Mouse (Mus musculus) MN1 (cell line): ENCODE measurements around the gene Rhox2b.
"Not testable (repeated sequence)": the region's sequence is repeated elsewhere in the genome, so short reads cannot be mapped to it uniquely, and the experiment has no call there.

Experiments used
- DNase-seq: peaks from one replicate; pipeline ENCODE4 v3.0.0-alpha.2; 2016; ENCODE audit warnings: low spot score

Rhox2b gene

DNA sequence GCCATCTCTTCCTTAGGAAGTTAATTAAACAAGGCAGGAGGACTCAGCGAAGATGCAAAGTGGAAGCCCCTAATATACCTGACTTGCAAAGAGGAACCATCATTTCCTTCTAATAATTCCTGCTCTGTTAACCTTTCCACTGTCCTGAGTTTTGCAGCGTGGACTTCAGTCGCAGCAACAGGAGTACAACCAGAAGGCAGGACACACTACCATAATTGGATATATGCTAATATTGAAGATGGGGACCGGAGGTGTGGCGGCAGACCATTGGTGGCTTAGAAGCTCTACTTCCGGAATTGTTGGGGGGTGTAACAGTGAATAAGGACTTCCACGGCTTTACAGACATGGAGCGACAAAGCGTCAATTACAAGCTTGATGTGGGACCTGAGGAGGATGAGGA, at the start of gene Rhox2b:
Gene Rhox2b (plus strand): TSS at position 301 of the 400 bp plus-strand sequence.
- not testable (repeated sequence) for DNase-seq

DNA sequence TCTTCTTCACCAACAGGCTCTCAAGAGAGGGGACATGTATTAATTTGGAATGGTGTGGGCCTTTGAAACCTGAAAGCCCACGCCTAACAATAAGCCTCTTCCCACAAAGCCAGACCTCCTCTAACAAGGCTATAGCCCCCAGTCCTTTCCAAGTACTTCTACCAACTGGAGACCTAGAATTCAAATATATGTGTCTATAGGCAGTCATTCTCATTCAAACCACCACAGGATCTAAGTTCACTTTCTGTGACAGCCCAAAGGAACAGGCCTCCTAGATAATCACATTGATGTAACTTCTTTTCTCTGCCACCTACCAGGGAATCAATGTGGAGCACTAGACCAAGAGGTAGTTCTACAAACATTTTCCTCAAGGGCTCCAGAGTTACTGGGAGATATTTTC, 32.1 kb upstream of the Rhox2b start, which contains the start of gene Rhox3a2:
Gene Rhox3a2 (plus strand): TSS at position 301 of the 400 bp plus-strand sequence.
- not testable (repeated sequence) for DNase-seq

DNA sequence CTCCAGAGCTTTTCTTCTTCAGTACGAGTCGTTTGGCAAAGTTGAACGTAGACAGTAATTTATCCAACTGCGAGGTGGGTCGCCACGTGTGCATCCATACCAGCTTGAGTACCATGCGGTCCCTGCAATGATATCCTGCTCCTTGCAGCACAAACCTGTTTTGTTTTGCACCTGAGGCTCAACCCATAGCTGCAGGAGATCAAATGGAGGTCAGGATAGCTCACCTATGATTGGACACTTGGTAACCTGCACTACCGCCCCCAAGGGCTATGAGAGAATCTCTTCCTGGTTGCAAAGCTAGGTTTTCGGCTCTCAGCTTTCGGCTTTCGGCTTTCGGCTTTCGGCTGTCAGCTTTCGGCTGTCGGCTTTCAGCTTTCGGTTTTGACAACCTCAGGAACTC, 21.3 kb upstream of the Rhox2b start, which contains the start of gene Rhox4a2:
Gene Rhox4a2 (plus strand): TSS at position 301 of the 400 bp plus-strand sequence.
- not testable (repeated sequence) for DNase-seq

DNA sequence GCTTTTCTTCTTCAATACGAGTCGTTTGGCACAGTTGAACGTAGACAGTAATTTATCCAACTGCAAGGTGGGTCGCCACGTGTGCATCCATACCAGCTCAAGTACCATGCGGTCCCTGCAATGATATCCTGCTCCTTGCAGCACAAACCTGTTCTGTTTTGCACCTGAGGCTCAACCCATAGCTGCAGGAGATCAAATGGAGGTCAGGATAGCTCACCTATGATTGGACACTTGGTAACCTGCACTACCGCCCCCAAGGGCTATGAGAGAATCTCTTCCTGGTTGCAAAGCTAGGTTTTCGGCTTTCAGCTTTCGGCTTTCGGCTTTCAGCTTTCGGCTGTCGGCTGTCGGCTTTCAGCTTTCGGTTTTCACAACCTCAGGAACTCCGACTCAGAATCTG, 20.3 kb downstream of the Rhox2b start, which contains the start of gene Rhox4b:
Gene Rhox4b (plus strand): TSS at position 301 of the 400 bp plus-strand sequence.
- not testable (repeated sequence) for DNase-seq

DNA sequence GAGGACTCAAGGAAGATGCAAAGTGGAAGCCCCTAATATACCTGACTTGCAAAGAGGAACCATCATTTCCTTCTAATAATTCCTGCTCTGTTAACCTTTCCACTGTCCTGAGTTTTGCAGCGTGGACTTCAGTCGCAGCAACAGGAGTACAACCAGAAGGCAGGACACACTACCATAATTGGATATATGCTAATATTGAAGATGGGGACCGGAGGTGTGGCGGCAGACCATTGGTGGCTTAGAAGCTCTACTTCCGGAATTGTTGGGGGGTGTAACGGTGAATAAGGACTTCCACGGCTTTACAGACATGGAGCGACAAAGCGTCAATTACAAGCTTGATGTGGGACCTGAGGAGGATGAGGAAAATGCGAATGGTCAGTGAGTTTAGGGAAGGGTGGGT, 41.5 kb downstream of the Rhox2b start, which contains the start of gene Rhox2c:
Gene Rhox2c (plus strand): TSS at position 301 of the 400 bp plus-strand sequence.
- DNase-seq: not testable (repeated sequence)

DNA sequence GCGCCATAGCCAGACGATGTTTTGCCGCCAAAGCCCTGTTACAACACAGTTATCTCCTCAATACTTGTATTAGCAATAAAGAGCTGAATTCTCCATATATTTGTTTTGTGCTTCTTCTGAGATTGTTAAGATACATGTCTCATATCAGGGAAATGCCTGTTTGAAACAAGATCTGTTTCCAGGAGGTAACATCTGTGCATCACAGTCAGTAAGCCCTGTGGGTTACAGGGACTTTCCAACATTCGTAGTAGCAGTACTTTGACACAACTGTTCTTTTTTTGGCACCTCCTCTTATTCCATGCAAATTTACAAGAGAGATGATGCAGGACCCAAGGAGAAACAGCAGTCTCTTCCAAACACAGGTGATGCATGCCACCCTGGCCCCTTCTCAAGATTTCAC, 46.4 kb downstream of the Rhox2b start, which contains the start of gene Rhox3c:
Gene Rhox3c (plus strand): TSS at position 301 of the 400 bp plus-strand sequence.
- not testable (repeated sequence) for DNase-seq
